Mouse (Mus musculus) CD4-positive helper T cell, adult 2 months (primary cell): ENCODE data around the gene Srxn1.

Experiments
- DNase-seq: peaks from one replicate; pipeline ENCODE4 v3.0.0-alpha.2; 2012; ENCODE audit warnings: low read depth, missing footprints, low spot score

Srxn1 gene

GRCm38 (mm10) chr2:152156471-152156870 lies 51.2 kb downstream of the Srxn1 start:
- no peak for DNase-seq

- no peak for DNase-seq
Observed at GRCm38 (mm10) chr2:152159487-152159886, 54.2 kb downstream of the Srxn1 start.
